Mouse (Mus musculus): ENCODE results near the gene Arg1.

The Arg1 gene

DNA sequence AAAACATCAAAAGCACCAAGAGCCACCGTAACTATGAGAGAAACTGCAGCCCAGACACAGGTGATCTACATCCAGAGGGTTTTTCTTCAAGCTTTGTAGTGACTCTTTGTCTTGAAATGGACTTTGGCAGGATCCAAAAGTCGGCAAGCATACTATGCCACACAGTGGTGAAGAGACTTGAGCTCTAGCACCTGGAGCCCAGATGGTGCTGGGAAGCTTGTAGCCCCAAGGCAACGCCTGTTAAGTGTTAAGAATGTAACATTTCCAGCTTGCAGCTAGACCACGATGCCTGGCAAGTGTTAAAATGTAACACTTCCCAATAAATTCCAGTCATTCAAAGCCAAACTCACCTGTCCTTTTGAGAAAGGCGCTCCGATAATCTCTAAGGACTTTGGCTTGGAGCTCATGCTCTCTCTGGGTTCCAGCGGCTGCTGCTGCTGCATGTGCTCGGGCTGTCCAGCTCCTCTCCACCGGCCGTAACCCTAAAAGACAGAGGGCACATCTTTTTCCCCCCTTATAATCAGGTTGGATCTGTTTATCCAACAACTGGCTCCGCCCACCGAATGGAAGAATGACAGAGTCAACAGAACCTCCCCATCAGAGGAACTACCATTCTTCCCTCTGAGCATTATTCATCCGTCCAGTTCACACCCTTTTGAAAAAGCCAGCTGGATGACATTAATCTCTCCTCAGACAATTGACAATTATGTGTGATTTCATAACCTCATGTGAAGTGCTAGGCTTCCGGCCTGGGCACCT lies at the start of gene Arg1:
Arg1 (minus strand) TSS at position 523 of the 759 bp plus-strand sequence.
- DNase-seq (ENCODE audit: low spot score) = no peak

GRCm38 (mm10) chr10:24973845-24974514 lies 46.7 kb upstream of the Arg1 start:
- DNase-seq (ENCODE audit: low spot score) = no peak

DNA sequence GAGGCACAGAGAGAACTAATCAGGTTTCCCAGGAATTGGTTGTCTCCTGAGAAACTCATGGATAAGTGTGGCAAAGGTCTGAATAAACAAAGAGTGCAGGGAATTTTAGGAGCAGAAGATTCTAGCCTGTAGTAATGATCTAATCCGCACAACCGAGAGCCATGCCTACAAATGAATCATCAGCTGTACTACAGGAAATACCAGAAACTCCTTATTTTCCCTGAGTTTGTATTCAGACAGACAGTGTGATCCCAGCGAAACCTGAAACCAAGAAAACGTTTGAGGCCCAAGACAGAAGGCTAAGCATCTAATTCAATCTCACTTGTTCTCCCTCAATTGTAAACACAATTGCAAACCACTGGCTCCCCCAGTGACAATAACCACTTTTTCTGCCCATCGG lies 46.1 kb upstream of the Arg1 start:
- no peak for DNase-seq (ENCODE audit: low spot score)

- no peak for DNase-seq (ENCODE audit: low spot score)
Measured at GRCm38 (mm10) chr10:24972923-24973322, 45.6 kb upstream of the Arg1 start.

GRCm38 (mm10) chr10:24965821-24966550 lies 38.7 kb upstream of the Arg1 start:
- no peak for DNase-seq (ENCODE audit: low spot score)

DNA sequence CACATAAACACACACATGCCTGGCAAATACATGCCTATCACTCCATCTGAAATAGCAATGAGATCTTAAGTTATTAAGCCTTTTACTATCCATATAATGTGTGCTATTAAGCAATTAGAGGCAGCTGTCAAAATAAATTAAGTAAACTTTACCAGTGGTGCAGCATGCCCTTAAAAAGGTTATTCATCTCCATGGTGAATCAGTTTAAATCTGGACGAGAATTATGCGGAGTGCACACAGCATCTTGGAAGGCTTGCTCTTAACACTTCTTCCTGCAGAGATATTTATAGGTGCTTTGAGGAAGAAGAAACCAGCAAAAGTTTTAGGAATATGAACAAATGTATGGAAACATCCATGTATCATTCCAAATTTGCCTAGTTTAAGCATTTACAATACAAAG lies 34.6 kb upstream of the Arg1 start:
- no peak for DNase-seq (ENCODE audit: low spot score)

GRCm38 (mm10) chr10:24961112-24961511 lies 33.8 kb upstream of the Arg1 start:
- no peak for DNase-seq (ENCODE audit: low spot score)

- DNase-seq (ENCODE audit: low spot score) = no peak
Measured at GRCm38 (mm10) chr10:24959043-24959916, 32.0 kb upstream of the Arg1 start.

DNA sequence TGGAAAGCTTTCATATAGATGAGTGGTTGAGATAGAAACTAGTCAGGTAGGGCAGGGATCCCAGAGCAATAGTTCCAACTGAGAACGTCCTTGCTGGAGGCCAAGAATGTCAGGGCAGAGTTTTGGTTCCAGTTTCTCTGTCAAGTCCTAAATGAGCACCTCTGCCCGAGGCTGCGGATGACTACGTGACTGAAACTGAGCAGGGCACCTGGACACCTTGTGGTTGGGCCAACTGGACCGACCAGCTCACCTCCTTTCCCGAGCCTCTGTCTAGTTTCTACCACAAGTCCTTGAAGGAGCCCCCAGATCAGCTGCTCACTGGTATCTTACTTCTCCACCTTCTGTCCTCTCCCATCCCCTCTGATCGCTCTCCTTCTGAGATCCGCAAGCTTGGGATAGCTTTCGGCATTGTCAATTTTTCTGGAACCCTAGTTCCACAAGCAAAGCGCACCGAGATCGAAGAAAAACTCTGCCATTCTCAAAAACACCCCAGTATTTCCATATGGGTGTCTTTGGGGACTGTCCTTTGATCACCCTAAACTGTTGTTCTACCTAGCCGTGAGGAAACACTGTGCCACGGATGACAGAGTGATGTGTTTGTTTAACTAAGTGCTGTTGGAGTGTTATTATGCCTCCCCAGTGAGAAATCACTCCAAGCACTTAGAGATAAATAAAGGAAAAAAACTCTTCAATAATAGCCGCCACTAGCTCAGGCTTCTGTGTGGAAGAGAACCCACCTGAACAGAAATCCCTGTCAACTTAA lies 31.2 kb upstream of the Arg1 start:
- DNase-seq (ENCODE audit: low spot score) = no peak

GRCm38 (mm10) chr10:24953876-24954275 lies 26.6 kb upstream of the Arg1 start:
- no peak for DNase-seq (ENCODE audit: low spot score)

DNA sequence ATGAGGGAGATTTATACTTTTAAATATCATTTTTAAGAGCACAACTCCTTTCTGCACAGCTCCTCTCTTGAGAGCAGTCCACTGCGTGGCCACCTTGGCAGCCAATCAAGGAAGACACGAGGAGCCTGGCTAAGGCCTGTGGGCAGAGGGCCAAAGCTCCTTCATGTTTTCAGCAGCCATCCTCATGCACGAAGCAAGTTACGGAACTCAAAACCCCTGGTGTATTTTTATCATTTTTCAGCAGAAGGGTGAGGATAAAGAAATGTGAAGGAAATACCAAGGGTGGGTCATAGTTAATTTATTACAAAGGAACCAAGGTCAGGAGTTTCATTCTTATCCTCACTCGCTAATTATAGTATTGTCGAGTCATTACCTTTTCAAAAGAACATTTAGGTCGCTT lies 25.3 kb upstream of the Arg1 start:
- DNase-seq (ENCODE audit: low spot score) = no peak

GRCm38 (mm10) chr10:24951575-24951974 lies 24.3 kb upstream of the Arg1 start:
- no peak for DNase-seq (ENCODE audit: low spot score)

DNA sequence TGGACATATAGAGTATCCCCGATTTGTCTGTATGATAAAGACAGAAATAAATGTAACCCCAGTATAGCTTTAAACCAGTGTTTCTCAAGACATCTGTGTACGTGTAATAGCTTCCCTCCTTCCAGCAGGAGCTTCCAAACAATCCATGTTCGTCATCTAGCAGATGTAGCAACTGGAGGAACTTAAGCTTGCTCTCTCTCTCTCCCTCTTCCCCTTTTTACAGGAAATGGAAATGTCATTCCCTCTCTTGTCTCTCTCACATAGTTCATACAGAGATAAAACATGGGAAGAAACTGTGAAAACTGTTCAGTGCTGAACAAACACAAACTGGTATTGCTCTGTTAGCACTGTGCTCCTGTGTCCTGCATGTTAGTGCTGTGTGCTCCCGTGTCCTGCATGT lies 22.9 kb upstream of the Arg1 start:
- no peak for DNase-seq (ENCODE audit: low spot score)

GRCm38 (mm10) chr10:24948278-24948677 lies 21.0 kb upstream of the Arg1 start:
- no peak for DNase-seq (ENCODE audit: low spot score)

GRCm38 (mm10) chr10:24947871-24948270 lies 20.6 kb upstream of the Arg1 start:
- DNase-seq (ENCODE audit: low spot score) = no peak

DNA sequence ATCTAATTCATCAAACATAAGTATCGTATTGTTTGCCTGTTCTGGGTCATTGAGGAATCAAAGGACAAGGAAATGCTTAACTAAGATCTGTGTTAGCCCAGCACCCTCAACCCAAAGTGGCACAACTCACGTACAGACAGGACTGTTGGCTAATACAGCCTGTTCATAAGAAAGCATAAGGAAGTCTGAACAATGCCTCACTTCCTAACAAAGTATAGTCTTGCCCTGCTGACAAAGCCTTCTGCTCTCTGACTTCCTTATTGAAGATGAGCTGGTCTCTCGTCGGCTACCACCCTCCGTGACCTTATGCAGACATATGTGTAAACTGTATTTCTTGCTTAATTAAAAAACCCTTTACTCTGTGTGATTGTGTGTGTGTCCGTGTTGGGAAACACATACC lies 2.9 kb upstream of the Arg1 start:
- no peak for DNase-seq (ENCODE audit: low spot score)

GRCm38 (mm10) chr10:24928072-24928471 lies 788 bp upstream of the Arg1 start:
- DNase-seq (ENCODE audit: low spot score) = no peak

DNA sequence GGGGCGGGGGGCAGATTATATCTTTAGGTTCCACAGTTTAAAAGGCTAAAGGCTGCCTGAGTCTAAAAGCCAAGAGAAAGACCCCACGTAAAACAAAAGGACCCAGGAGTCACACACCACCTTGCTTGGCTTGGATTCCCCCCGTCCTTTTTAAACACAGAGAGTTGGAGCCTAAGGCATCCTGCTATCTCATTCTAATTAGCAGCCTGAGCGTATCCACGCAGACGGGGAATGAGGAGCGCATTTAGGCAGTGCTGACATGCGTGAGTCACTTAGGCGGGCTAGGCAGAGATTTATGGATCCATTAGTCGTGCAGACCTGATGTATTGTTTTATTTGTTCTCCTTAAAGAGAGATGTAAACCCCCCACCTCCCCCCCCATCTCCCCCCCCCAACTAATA lies 904 bp downstream of the Arg1 start:
- DNase-seq (ENCODE audit: low spot score) = no peak

GRCm38 (mm10) chr10:24924296-24924695 lies 3.0 kb downstream of the Arg1 start:
- no peak for DNase-seq (ENCODE audit: low spot score)

DNA sequence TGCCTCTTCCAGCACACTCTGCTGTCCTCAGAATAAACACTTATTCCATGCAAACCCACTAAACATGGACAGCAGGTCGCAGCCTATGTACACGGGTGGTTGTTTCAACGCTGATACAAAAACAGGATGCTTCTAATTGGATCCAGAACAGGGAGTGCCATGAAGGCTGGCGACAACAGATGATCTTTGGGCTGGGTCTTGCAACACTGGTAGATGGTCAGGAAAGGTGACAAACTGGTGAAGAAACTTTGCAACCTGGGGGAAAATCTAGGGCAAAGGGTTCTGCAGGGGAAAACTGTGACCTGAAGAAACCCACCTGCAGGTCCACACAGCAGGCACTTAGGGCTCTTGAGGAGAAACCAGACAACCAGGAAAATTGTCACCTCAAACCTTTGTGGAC lies 4.3 kb downstream of the Arg1 start:
- no peak for DNase-seq (ENCODE audit: low spot score)

GRCm38 (mm10) chr10:24915486-24915885 lies 11.8 kb downstream of the Arg1 start:
- DNase-seq (ENCODE audit: low spot score) = no peak
